Mouse (Mus musculus) embryonic fibroblast, embryonic 13.5 days (primary cell): ENCODE results near the gene Sema5a.

ENCODE experiments used
- CTCF ChIP-seq: IDR thresholded peaks from 2 replicates; pipeline ENCODE4 v1.5.1; 2011; ENCODE audit warnings: mild to moderate bottlenecking, control low read depth, low read length, moderate library complexity, borderline replicate concordance; ENCODE audit not compliant: insufficient read depth
- POLR2A ChIP-seq: IDR thresholded peaks from 2 replicates; pipeline ENCODE4 v1.6.1; 2011; ENCODE audit warnings: low read depth, mild to moderate bottlenecking, control low read depth, low read length, moderate library complexity

DNA sequence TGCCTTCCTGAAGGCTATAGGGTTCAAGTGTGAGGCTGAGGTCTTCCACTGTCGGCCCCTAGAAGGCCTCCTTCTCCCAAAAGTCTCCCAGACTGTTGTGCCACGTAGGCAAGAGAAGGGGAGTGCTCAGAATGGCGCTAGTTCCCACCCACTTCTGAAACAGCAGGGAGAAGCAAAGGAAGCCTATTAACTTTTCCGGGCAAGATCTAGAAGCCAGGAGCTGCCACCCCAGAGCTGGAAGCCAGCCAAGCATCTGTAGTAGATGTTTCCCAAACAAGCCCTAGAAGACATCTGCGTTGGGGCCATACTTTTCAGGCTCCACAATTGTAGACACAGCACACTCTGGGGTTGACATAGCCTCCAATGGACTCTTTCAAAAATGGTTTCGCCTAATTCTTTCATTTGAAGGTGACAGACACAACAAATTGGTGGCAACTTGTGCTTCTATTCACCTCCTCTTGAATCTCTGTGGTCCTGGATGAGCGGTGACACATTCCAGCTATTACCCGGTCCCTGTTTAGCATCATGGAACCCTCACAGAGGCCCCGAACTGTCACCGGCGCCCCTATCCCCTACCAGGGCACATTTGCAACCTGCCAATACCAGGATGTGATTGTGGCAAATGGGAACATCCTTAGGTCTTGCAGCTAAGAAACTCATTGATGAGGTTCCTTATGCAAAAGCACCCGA is 1.4 kb upstream of the Sema5a start:
- TF ChIP-seq CTCF = no peak
- TF ChIP-seq POLR2A = peak; percentile 47
